Mouse (Mus musculus) right cerebral cortex, postnatal 14 days (tissue): Measurements from ENCODE around the gene Gnb1l.

Source experiments
- DNase-seq: peaks from one replicate; pipeline ENCODE4 v3.0.0; 2022

Gene Gnb1l

DNA sequence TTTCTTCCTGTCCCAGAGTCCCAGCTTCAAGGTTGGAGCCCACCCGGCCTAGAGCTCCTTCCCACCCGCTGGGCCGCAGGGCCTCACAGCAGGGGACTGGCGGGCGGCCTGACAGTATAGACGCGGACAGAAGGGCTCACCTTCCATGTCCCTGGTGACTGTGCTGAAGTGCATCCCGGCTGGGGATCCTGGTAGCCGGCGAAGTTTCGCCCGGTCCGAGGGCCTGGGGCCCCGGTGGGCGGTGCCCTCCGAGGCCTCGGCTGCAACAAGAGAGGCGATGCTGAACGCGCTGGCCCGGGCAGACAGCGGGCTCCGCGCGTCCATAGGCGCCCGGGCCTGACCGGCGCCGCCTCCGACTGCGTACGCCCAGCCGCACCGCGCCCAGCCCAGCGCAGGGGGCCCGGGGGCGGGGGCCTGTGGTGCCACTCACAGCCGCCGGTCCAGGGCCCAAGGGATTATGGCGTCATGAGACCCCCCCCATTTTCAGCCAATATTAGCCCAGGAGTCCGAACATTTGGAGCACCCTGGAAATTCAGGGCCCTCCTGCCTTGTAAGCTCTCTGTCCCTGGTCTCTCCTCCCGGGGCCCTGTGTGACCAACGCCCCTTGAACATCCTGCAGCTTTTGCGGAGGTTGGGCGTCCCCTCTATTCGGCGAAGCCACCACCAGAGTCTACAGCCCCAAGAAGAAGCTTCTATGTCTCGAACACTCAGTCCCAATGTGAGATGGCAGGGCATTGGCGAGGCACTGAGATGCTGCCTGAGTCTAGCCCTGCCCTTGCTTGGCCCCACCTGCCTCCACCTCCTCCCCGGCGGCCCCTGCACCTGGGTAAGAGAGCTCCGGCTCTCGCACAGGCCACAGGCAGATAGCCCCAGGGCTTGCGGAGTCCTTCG lies 89.6 kb downstream of the Gnb1l start:
- no peak for DNase-seq

DNA sequence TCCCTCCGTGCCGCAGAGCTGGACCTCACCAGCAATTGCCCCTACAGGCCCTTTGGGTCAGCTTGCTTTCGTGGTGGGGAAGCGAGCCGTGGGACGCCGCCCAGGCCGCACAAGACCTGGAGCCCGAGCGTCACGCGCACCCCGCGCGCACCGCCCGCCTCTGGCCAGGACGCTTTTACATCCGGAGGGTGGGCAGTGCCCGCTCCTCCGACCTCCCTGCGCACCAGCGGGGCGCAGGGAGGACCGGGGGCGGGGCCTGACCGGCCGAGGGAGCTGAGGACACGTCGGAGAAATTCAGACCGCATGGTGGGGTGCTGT lies 90.2 kb downstream of the Gnb1l start:
- no peak for DNase-seq

DNA sequence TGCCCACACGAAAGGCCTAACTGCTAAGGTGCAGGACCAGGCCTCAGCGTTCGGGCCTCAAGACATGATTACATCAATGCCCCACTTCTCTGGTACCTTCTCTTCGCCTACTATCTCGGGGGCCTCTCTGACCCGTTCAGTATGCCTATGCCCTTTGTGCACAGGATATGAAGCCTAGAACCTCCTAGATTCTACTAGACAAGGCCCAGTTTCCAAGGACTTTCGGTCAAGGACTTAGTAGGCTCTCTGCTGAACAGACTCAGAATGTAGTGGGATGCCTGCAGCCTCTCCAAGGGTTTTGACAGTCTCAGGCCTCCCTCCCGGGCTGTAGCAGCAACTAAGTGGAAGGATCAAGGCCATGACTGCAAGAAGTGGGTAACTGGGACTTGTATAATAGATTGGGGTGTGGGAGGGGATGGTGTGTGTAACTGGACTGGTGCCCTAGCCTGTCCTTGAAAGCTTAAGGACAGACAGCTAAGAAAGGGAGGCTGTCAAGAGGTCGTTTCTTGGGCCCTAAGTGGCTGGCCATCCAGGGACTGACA lies 90.6 kb downstream of the Gnb1l start:
- no peak for DNase-seq

GRCm38 (mm10) chr16:18589804-18590790 lies 91.6 kb downstream of the Gnb1l start, which contains the start of gene Tbx1:
TSS of gene Tbx1 (minus strand) at chr16:18590671.
- no peak for DNase-seq

- DNase-seq: no peak
Observed at GRCm38 (mm10) chr16:18591047-18592018, 92.8 kb downstream of the Gnb1l start.

GRCm38 (mm10) chr16:18593930-18594329 lies 95.4 kb downstream of the Gnb1l start:
- DNase-seq: no peak

DNA sequence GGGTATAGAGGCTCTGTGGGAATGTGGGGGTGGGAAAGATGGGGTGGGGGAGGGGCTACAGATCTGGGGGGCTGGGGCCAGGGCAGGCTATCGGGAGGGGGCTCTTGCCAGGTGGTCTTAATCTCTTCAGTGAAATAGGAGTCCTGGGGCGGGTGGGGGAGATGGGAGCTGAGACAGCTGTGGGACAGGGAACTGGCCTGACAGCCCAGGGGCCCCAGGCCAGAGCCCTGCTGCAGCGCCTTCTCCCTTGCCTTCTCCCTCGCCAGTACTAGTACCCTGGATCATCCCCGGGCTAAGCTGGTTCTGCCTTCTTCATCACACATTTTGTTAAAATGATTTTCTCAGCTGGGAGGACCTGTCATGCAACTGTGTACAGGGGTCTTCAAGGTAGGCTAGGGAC lies 97.7 kb downstream of the Gnb1l start:
- DNase-seq: no peak

DNA sequence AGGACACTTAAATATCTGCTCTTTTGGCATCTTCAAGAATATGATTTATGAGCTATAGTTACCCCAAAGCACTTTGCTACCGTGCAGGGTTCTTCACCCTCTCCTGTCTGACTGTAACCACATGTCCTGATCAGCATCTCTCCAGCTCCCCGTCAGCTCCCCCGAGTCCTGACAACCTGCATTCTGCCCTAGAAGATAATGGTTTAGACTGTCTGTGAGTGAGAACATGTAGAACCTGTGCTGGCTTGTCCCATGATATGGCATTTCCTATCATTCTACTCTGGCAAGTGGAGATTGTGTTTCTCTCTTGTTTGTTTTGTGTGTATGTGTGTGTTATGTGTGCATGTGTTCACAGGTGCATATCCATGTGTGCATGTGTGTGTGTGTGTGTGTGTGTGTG lies 99.5 kb downstream of the Gnb1l start:
- DNase-seq: no peak

DNA sequence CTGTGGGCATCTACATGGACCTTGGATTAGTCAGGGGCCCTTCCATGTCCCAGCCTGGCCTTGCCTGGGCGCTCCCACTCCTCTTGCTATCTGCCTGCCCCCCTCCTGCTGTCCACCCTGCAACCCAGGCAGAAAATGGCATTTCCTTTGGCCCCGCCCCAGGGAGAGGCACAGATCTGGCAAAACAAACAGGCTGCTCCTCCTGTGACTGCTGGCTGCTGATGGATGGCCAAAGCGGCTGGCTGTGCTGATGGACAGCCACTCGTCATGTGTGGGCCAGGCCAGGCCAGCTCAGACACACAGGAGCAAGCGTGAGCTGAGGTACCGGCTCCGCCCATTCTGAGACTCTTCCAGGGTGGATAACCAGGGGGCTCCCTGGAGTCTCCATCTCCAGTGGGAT lies 102.9 kb downstream of the Gnb1l start:
- no peak for DNase-seq

- DNase-seq: no peak
Observed at GRCm38 (mm10) chr16:18604267-18604701, 105.8 kb downstream of the Gnb1l start.

DNA sequence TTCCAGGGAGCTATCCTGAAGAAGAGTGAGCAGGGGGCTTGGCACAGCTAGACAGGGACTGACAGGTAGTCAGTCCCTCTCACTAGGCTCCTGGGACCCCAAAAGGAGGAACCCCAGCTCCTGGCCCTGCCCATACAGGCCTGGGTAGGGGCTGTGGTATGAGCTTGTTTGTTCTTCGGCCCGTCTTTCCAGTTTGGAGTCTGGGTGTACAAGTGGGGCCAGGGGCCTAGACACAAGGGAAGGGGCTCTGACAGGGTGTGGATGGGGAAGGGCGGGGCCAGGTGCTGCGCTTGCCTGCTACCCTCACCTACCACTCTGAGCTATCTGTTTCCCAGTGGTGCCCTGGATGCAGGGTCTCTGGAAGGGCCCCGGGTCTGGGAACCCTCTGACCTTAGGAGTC lies 107.2 kb downstream of the Gnb1l start:
- no peak for DNase-seq

- no peak for DNase-seq
Observed at GRCm38 (mm10) chr16:18608226-18608625, 109.7 kb downstream of the Gnb1l start.

- no peak for DNase-seq
Observed at GRCm38 (mm10) chr16:18609099-18609498, 110.6 kb downstream of the Gnb1l start.

- DNase-seq: no peak
Observed at GRCm38 (mm10) chr16:18611752-18612151, 113.2 kb downstream of the Gnb1l start.

- DNase-seq: no peak
Observed at GRCm38 (mm10) chr16:18613301-18613700, 114.8 kb downstream of the Gnb1l start.
